Mouse (Mus musculus) liver, adult (tissue): ENCODE measurements around the gene Nlrc5.

ENCODE experiments used
- GATA4 ChIP-seq: IDR thresholded peaks from 2 replicates; pipeline ENCODE4 v1.6.1; 2014; ENCODE audit warnings: mild to moderate bottlenecking, low read length; ENCODE audit not compliant: insufficient replicate concordance

The Nlrc5 gene

GRCm38 (mm10) chr8:94476846-94477245, 42.7 kb downstream of the Nlrc5 start:
- TF ChIP-seq GATA4, result no peak

- no peak for TF ChIP-seq GATA4
Observed at GRCm38 (mm10) chr8:94482051-94482450, 47.9 kb downstream of the Nlrc5 start.

GRCm38 (mm10) chr8:94485288-94485687, 51.1 kb downstream of the Nlrc5 start:
- no peak for TF ChIP-seq GATA4

- TF ChIP-seq GATA4, result no peak
Observed at GRCm38 (mm10) chr8:94485882-94486281, 51.7 kb downstream of the Nlrc5 start.

- TF ChIP-seq GATA4, result no peak
Observed at GRCm38 (mm10) chr8:94488016-94488415, 53.9 kb downstream of the Nlrc5 start.

- no peak for TF ChIP-seq GATA4
Observed at GRCm38 (mm10) chr8:94489809-94490483, 55.8 kb downstream of the Nlrc5 start.

GRCm38 (mm10) chr8:94492021-94492681, 58.0 kb downstream of the Nlrc5 start:
- TF ChIP-seq GATA4, result no peak

- no peak for TF ChIP-seq GATA4
Observed at GRCm38 (mm10) chr8:94493240-94493639, 59.1 kb downstream of the Nlrc5 start.

- no peak for TF ChIP-seq GATA4
Observed at GRCm38 (mm10) chr8:94515430-94516208, 81.5 kb downstream of the Nlrc5 start.

GRCm38 (mm10) chr8:94516209-94516593, 82.0 kb downstream of the Nlrc5 start:
- TF ChIP-seq GATA4, result no peak

- TF ChIP-seq GATA4, result no peak
Observed at GRCm38 (mm10) chr8:94516766-94517165, 82.6 kb downstream of the Nlrc5 start.

- TF ChIP-seq GATA4, result no peak
Observed at GRCm38 (mm10) chr8:94518331-94518730, 84.2 kb downstream of the Nlrc5 start.

GRCm38 (mm10) chr8:94519021-94519420, 84.9 kb downstream of the Nlrc5 start:
- TF ChIP-seq GATA4, result no peak

- no peak for TF ChIP-seq GATA4
Observed at GRCm38 (mm10) chr8:94521481-94521880, 87.3 kb downstream of the Nlrc5 start.

GRCm38 (mm10) chr8:94522482-94522881, 88.3 kb downstream of the Nlrc5 start:
- no peak for TF ChIP-seq GATA4

GRCm38 (mm10) chr8:94524554-94524953, 90.4 kb downstream of the Nlrc5 start:
- no peak for TF ChIP-seq GATA4
